7 mouse cellular contexts compared by ENCODE assay signal in genomic region chr9:95405511-95405945, GRCm38 (mm10). TPM values are rescaled to one million over a fixed set of nuclear protein-coding genes. Genes with fewer than 3 reads are reported as not detected.
A peak's percentile ranks its signal among the peaks of the same experiment; 100 is the strongest.
DNase-seq lines count a peak whose midpoint lies in the region; ATAC-seq lines count a peak whose summit lies in the region.

No protein-coding gene starts in this region.

- under 1% methylated on average over 30 of the region's 30 CpGs for WGBS in embryonic facial prominence, embryonic 13.5 days
- 2% methylated on average over 30 of the region's 30 CpGs for WGBS in heart, embryonic 10.5 days
- 2% methylated on average over 30 of the region's 30 CpGs for WGBS in limb, embryonic 12.5 days
- WGBS in midbrain, embryonic 13.5 days = under 1% methylated on average over 30 of the region's 30 CpGs

- H3K27ac ChIP-seq in embryonic facial prominence, embryonic 13.5 days = peak overlapping the region; percentile 90
- peak overlapping the region; percentile 82 for H3K27ac ChIP-seq in heart, embryonic 10.5 days
- H3K27ac ChIP-seq in limb, embryonic 12.5 days = peak overlapping the region; percentile 90; the same call in 1 of the 2 replicates
- H3K27ac ChIP-seq in midbrain, embryonic 13.5 days = peak overlapping the region; percentile 84

- H3K9ac ChIP-seq in embryonic facial prominence, embryonic 13.5 days = peak overlapping the region; percentile 89
- H3K9ac ChIP-seq in limb, embryonic 12.5 days (replicated peaks) = peak overlapping the region; percentile 89
- H3K9ac ChIP-seq in midbrain, embryonic 13.5 days (replicated peaks) = peak overlapping the region; percentile 93

- peaks cover 9% of the 10 kb centered on the region; the same call in 1 of the 2 replicates for H3K36me3 ChIP-seq in embryonic facial prominence, embryonic 13.5 days
- no peaks in the 10 kb centered on the region for H3K36me3 ChIP-seq in heart, embryonic 10.5 days
- peaks cover 9% of the 10 kb centered on the region; the same call in 1 of the 2 replicates for H3K36me3 ChIP-seq in limb, embryonic 12.5 days
- peaks cover 4% of the 10 kb centered on the region; the same call in 1 of the 2 replicates for H3K36me3 ChIP-seq in midbrain, embryonic 13.5 days

- no peaks in the 10 kb centered on the region for H3K9me3 ChIP-seq in embryonic facial prominence, embryonic 13.5 days
- H3K9me3 ChIP-seq in heart, embryonic 10.5 days = no peaks in the 10 kb centered on the region
- no peaks in the 10 kb centered on the region for H3K9me3 ChIP-seq in limb, embryonic 12.5 days
- H3K9me3 ChIP-seq in midbrain, embryonic 13.5 days = no peaks in the 10 kb centered on the region

- DNase-seq in adrenal gland, postnatal 10 days = peak; percentile 90
- DNase-seq in heart, embryonic 10.5 days (ENCODE audit: low spot score) = peak; percentile 82
- DNase-seq in kidney, adult 9 months = peak; percentile 63
- DNase-seq in spleen, postnatal 4 days (ENCODE audit: low spot score in 2 of 2) = peak; percentile 51 to 70

- no peak for ATAC-seq in embryonic facial prominence, embryonic 13.5 days (ENCODE audit: insufficient number of reproducible peaks, insufficient read depth, low FRiP score, low TSS enrichment, low read depth)
- ATAC-seq in limb, embryonic 12.5 days (ENCODE audit: insufficient number of reproducible peaks, insufficient read depth, low FRiP score, low TSS enrichment, low read depth) = peak; percentile 32; the same call in 1 of the 2 replicates
- ATAC-seq in midbrain, embryonic 13.5 days = peak; percentile 37

- H3K4me3 ChIP-seq in embryonic facial prominence, embryonic 13.5 days = peak overlapping the region; percentile 81
- peak overlapping the region; percentile 78 for H3K4me3 ChIP-seq in heart, embryonic 10.5 days
- H3K4me3 ChIP-seq in limb, embryonic 12.5 days (replicated peaks) = peak overlapping the region; percentile 78
- H3K4me3 ChIP-seq in midbrain, embryonic 13.5 days (replicated peaks) = peak overlapping the region; percentile 85

- peaks cover 13% of the 10 kb centered on the region for H3K27me3 ChIP-seq in embryonic facial prominence, embryonic 13.5 days
- peaks cover 19% of the 10 kb centered on the region for H3K27me3 ChIP-seq in heart, embryonic 10.5 days (ENCODE audit: insufficient read depth, poor library complexity, severe bottlenecking)
- peaks cover 8% of the 10 kb centered on the region; the same call in 1 of the 2 replicates for H3K27me3 ChIP-seq in limb, embryonic 12.5 days
- H3K27me3 ChIP-seq in midbrain, embryonic 13.5 days = peaks cover 15% of the 10 kb centered on the region

- H3K4me1 ChIP-seq in embryonic facial prominence, embryonic 13.5 days = peaks cover 42% of the 10 kb centered on the region
- peaks cover 35% of the 10 kb centered on the region for H3K4me1 ChIP-seq in heart, embryonic 10.5 days
- peaks cover 30% of the 10 kb centered on the region for H3K4me1 ChIP-seq in limb, embryonic 12.5 days (replicated peaks)
- peaks cover 38% of the 10 kb centered on the region for H3K4me1 ChIP-seq in midbrain, embryonic 13.5 days (replicated peaks)

- H3K4me2 ChIP-seq in embryonic facial prominence, embryonic 13.5 days = peak overlapping the region; percentile 94
- H3K4me2 ChIP-seq in limb, embryonic 12.5 days = peak overlapping the region; percentile 94
- peak overlapping the region; percentile 97 for H3K4me2 ChIP-seq in midbrain, embryonic 13.5 days (replicated peaks)

RNA-seq across cellular contexts. Expression of gene Chst2, which starts 1.0 kb away (rescaled TPM):
- 10 to 100 TPM; 16.2 to 18.7 TPM for total RNA-seq in adrenal gland, postnatal 10 days (2021)
- polyA plus RNA-seq in embryonic facial prominence, embryonic 13.5 days (2015; fragmentation: Nextera tagmentation; extraction: Ambion mirVana) = 13.2 and 13.5 TPM in 2 replicates
- 1.6 and 2.1 TPM in 2 replicates for polyA plus RNA-seq in heart, embryonic 10.5 days (2016; fragmentation: Nextera tagmentation; extraction: Ambion mirVana)
- polyA plus RNA-seq in limb, embryonic 12.5 days (2016; fragmentation: Nextera tagmentation; extraction: Ambion mirVana) = 9.0 and 10.1 TPM in 2 replicates
- 11.0 and 13.5 TPM in 2 replicates for polyA plus RNA-seq in midbrain, embryonic 13.5 days (2015; fragmentation: Nextera tagmentation; extraction: Ambion mirVana)
